Mouse (Mus musculus): ENCODE results near the gene Prc1. TPM values are rescaled to one million over a fixed set of nuclear protein-coding genes. Genes with fewer than 3 reads are reported as not detected.

Gene Prc1
- total and polyA plus RNA-seq, 2 experiments, result 0.32 to 0.74 TPM

GRCm38 (mm10) chr7:80346173-80346572, 51.9 kb downstream of the Prc1 start:
- H3K79me2 ChIP-seq (ENCODE audit: control insufficient read depth, insufficient read depth, low read length), result no peaks in the 10 kb centered on the region
- H3K36me3 ChIP-seq (ENCODE audit: control insufficient read depth, insufficient read depth, low read length), result peaks cover 2% of the 10 kb centered on the region; the same call in 1 of the 2 replicates
- no peaks in the 10 kb centered on the region for H3K27me3 ChIP-seq (ENCODE audit: control insufficient read depth, insufficient read depth, low read length)
- no peak for DNase-seq (ENCODE audit: extremely low read depth, low read depth, low spot score)
- 73% methylated on average over 9 of the region's 9 CpGs for WGBS
- H3K4me3 ChIP-seq (ENCODE audit: insufficient read depth, low read depth, low read length), result no peak overlapping the region
- no peak overlapping the region for H3K9ac ChIP-seq (ENCODE audit: low read depth, low read length)
- H3K4me1 ChIP-seq (ENCODE audit: control insufficient read depth, insufficient read depth, low read length), result peaks cover 4% of the 10 kb centered on the region; the same call in 1 of the 2 replicates
- no peak overlapping the region for H3K27ac ChIP-seq (replicated peaks; ENCODE audit: insufficient read depth, low read depth, low read length)
- TF ChIP-seq POLR2A (IDR thresholded peaks at IDR 0.05; ENCODE audit: extremely low read depth, insufficient read depth, low read length) (no peak), CTCF (IDR thresholded peaks at IDR 0.05; ENCODE audit: low read depth, low read length) (no peak)

- H3K27ac ChIP-seq (replicated peaks; ENCODE audit: insufficient read depth, low read depth, low read length), result no peak overlapping the region
- no peak overlapping the region for H3K9ac ChIP-seq (ENCODE audit: low read depth, low read length)
- TF ChIP-seq CTCF (IDR thresholded peaks at IDR 0.05; ENCODE audit: low read depth, low read length) (no peak), POLR2A (IDR thresholded peaks at IDR 0.05; ENCODE audit: extremely low read depth, insufficient read depth, low read length) (no peak)
- 40% methylated on average over 5 of the region's 5 CpGs for WGBS
- no peaks in the 10 kb centered on the region for H3K27me3 ChIP-seq (ENCODE audit: control insufficient read depth, insufficient read depth, low read length)
- peak; percentile 43 for DNase-seq (ENCODE audit: extremely low read depth, low read depth, low spot score)
- peaks cover 3% of the 10 kb centered on the region; the same call in 1 of the 2 replicates for H3K36me3 ChIP-seq (ENCODE audit: control insufficient read depth, insufficient read depth, low read length)
- H3K4me1 ChIP-seq (ENCODE audit: control insufficient read depth, insufficient read depth, low read length), result peaks cover 4% of the 10 kb centered on the region; the same call in 1 of the 2 replicates
- no peak overlapping the region for H3K4me3 ChIP-seq (ENCODE audit: insufficient read depth, low read depth, low read length)
- no peaks in the 10 kb centered on the region for H3K79me2 ChIP-seq (ENCODE audit: control insufficient read depth, insufficient read depth, low read length)
Observed at GRCm38 (mm10) chr7:80346830-80347229, 52.6 kb downstream of the Prc1 start.

GRCm38 (mm10) chr7:80347670-80348586, 53.7 kb downstream of the Prc1 start:
- Histone ChIP-seq H3K27ac (replicated peaks; ENCODE audit: insufficient read depth, low read depth, low read length) (no peak overlapping the region), H3K79me2 (ENCODE audit: control insufficient read depth, insufficient read depth, low read length) (no peaks in the 10 kb centered on the region), H3K4me1 (ENCODE audit: control insufficient read depth, insufficient read depth, low read length) (peaks cover 4% of the 10 kb centered on the region; the same call in 1 of the 2 replicates), H3K4me3 (ENCODE audit: insufficient read depth, low read depth, low read length) (no peak overlapping the region), H3K9ac (ENCODE audit: low read depth, low read length) (no peak overlapping the region), H3K27me3 (ENCODE audit: control insufficient read depth, insufficient read depth, low read length) (no peaks in the 10 kb centered on the region), H3K36me3 (ENCODE audit: control insufficient read depth, insufficient read depth, low read length) (peaks cover 3% of the 10 kb centered on the region; the same call in 1 of the 2 replicates)
- DNase-seq (ENCODE audit: extremely low read depth, low read depth, low spot score), result no peak
- no peak for TF ChIP-seq CTCF (IDR thresholded peaks at IDR 0.05; ENCODE audit: low read depth, low read length)
- TF ChIP-seq POLR2A (IDR thresholded peaks at IDR 0.05; ENCODE audit: extremely low read depth, insufficient read depth, low read length), result no peak
- WGBS, result 90% methylated on average over 13 of the region's 13 CpGs

- Histone ChIP-seq H3K4me3 (ENCODE audit: insufficient read depth, low read depth, low read length) (no peak overlapping the region), H3K79me2 (ENCODE audit: control insufficient read depth, insufficient read depth, low read length) (no peaks in the 10 kb centered on the region), H3K4me1 (ENCODE audit: control insufficient read depth, insufficient read depth, low read length) (no peaks in the 10 kb centered on the region), H3K27ac (replicated peaks; ENCODE audit: insufficient read depth, low read depth, low read length) (no peak overlapping the region), H3K27me3 (ENCODE audit: control insufficient read depth, insufficient read depth, low read length) (no peaks in the 10 kb centered on the region), H3K9ac (ENCODE audit: low read depth, low read length) (no peak overlapping the region), H3K36me3 (ENCODE audit: control insufficient read depth, insufficient read depth, low read length) (peaks cover 3% of the 10 kb centered on the region; the same call in 1 of the 2 replicates)
- WGBS, result 76% methylated on average over 2 of the region's 2 CpGs
- DNase-seq (ENCODE audit: extremely low read depth, low read depth, low spot score), result no peak
- TF ChIP-seq CTCF (IDR thresholded peaks at IDR 0.05; ENCODE audit: low read depth, low read length) (no peak), POLR2A (IDR thresholded peaks at IDR 0.05; ENCODE audit: extremely low read depth, insufficient read depth, low read length) (no peak)
Observed at GRCm38 (mm10) chr7:80350808-80351207, 56.6 kb downstream of the Prc1 start.

- no peak overlapping the region for H3K27ac ChIP-seq (replicated peaks; ENCODE audit: insufficient read depth, low read depth, low read length)
- no peak overlapping the region for H3K4me3 ChIP-seq (ENCODE audit: insufficient read depth, low read depth, low read length)
Observed at GRCm38 (mm10) chr7:80352920-80353319, 58.7 kb downstream of the Prc1 start.

More at GRCm38 (mm10) chr7:80352920-80353319, 58.7 kb downstream of the Prc1 start:
- 89% methylated on average over 8 of the region's 8 CpGs for WGBS
- TF ChIP-seq CTCF (IDR thresholded peaks at IDR 0.05; ENCODE audit: low read depth, low read length) (no peak), POLR2A (IDR thresholded peaks at IDR 0.05; ENCODE audit: extremely low read depth, insufficient read depth, low read length) (no peak)
- Histone ChIP-seq H3K4me1 (ENCODE audit: control insufficient read depth, insufficient read depth, low read length) (no peaks in the 10 kb centered on the region), H3K9ac (ENCODE audit: low read depth, low read length) (no peak overlapping the region), H3K27me3 (ENCODE audit: control insufficient read depth, insufficient read depth, low read length) (no peaks in the 10 kb centered on the region), H3K36me3 (ENCODE audit: control insufficient read depth, insufficient read depth, low read length) (peaks cover 4% of the 10 kb centered on the region; the same call in 1 of the 2 replicates), H3K79me2 (ENCODE audit: control insufficient read depth, insufficient read depth, low read length) (no peaks in the 10 kb centered on the region)
- DNase-seq (ENCODE audit: extremely low read depth, low read depth, low spot score), result no peak
